Mouse (Mus musculus) embryo, embryonic 10 days (tissue): ENCODE data around the gene Ndufa12.

Experiments
- DNase-seq: peaks from one replicate; pipeline ENCODE4 v3.0.0-alpha.2; 2015; ENCODE audit warnings: low spot score

The Ndufa12 gene

DNA sequence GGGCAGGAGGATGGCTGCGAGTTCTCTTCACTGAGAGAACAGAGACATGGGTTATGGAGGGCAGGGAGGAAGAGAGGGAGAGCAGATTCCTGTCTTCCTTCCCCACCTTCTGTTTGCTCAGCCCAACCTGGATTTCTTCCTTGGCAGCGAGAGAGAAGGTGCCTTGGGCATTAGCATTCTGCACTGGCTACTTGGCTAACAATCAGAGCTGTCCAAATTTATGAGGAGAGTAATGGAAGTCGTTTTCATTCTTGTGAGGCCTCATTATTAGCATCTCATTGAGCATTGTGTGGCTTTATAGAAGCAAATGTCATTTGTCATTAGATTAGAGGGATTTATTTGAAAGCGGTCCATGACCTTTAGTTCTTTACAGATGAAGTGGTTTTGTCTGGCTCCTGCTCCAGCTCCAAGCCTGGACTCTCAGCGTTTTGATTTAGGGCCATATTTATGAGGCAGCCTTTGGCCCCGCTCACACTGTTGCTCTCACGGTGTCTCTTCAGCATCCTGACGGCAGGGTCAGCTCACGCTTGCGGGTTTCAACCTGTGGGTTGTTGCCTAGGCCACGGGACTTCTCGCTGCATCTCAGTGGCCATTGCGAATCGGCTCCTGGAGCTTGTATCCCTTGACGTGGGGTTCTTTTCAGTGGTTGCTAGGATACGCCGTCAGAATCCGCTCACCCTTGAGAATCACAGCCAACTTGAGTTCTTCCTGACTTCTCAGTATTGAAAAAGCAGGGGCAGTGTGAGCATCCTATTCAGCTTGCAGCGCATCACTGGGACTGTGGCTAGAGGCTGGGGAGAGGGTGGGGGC, 31.9 kb downstream of the Ndufa12 start:
- peak; percentile 91 for DNase-seq

DNA sequence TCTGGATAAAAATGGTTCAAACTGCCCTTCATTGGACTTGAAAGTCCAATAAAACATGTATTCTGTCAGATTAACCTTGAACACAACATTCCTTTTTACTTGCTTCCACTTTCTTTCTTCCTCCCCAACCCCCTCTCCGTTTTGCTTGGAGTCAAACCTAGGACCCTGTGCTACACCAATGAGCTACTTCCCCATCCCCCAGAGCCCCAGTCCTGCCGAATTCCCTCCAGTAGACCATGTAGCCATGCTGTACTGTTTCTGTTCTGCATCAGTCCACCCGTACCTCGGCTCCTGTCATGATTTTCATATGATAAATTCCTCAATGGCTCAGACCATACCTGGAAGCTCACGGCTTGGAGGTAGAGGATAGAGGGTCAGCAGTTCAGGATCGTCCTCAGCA, 32.5 kb downstream of the Ndufa12 start:
- DNase-seq, result no peak

DNA sequence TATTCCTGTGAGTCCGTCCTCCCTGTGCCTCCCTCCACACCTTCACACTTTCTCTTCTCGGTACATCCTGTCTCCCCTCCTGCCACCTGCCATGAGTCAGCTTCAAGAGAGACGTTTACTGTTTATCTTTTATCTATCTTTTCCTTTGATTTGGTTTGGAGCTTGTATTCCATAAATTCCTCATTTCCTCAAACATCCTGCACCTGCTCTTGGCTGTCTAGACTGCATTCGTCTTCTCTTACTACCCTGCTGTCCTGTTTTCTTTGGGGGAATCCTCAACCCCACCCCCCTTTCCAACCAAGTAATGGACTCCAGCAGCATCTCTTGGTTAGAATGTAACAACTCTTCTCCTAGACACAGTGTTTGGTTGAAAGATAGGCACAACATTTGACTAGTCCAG, 36.7 kb downstream of the Ndufa12 start:
- no peak for DNase-seq

DNA sequence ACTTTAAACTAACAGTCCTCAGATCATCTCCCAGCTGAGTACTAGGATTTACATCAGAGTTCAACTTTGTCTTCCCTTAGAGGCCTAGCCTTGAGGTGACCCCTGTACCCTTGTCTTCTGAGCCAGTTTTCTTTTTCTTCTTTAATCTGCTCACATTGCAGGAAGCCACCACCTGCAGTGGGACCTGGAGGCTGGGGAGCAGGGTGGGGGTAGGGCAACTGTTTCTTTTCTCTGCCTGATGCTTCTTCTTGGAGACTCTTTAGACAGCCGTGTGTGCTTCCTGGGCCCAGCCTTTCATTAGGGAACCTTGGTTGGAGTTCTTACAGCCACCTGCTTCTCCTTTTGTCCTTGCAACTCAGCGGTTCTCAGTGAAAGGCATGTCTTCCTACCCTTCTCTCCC, 42.8 kb downstream of the Ndufa12 start:
- no peak for DNase-seq

DNA sequence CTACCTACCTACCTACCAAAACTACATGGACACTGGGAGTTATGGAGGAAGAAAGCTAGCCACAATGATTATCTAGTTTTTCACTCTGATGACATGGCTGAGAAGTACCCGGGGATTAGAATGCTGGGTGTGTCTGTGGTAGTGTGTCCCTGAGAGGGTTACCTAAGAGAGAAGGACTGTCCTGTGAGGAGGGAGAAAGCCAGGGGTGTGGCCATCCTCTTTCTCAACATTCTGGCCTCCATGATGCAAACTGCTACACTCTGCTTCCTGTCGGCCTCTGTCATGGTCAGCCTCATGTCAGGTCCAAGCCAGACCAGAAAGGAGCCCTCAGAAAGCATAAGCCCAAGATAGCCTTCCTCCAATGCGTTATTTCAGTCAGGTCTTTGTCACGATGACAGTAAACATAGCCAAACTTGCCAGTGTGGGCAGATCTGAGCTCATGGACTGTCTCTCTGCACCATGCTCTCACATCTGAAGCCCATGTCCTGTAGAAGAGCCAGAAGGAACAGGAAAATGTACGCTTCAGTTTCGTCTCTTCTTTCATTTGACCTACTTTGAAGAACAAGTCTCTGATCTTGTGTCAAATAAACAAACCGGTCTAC, 49.3 kb downstream of the Ndufa12 start:
- DNase-seq, result no peak

DNA sequence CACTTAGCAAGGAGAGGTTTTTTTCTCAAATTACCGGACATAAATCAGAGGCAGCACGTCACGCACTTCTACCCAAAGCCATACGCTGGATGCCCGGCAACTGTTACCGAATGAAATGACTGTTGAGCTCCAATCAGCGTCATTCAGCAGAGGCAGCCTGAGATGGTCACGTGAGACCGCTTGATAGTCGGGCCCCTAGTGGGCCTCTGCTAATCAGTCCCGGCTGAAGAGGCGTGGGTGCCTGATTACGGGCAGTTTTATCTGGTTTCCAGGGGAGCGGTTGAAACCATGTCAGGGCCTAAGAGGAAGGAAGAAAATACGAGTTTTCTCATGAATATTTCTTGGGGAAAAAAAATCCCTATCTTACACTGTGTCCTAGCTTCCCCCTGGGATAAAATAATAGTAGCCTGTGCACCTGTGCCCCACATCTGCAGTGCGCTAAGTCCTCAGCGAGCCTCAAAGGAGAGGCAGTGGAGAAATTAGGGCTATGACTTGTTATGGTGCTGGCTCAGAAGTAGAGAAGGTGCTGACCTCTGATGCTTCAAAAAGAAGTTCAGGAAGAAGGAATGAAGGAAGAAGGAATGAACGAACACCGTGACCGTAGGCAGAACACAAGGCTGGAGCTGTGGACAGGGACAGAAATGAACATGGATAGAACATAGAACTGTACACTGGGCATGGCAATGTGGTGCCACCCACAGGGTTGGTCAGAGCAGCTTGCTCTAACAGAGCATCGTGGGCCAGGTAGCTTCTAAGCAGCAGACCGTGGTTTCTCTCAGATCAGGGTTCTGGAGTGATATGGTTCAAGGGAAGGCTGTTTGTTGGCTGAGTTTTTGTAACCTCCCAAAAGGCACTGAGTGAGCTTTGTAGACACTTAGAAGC, 51.3 kb downstream of the Ndufa12 start:
- peak; percentile 61 for DNase-seq

DNA sequence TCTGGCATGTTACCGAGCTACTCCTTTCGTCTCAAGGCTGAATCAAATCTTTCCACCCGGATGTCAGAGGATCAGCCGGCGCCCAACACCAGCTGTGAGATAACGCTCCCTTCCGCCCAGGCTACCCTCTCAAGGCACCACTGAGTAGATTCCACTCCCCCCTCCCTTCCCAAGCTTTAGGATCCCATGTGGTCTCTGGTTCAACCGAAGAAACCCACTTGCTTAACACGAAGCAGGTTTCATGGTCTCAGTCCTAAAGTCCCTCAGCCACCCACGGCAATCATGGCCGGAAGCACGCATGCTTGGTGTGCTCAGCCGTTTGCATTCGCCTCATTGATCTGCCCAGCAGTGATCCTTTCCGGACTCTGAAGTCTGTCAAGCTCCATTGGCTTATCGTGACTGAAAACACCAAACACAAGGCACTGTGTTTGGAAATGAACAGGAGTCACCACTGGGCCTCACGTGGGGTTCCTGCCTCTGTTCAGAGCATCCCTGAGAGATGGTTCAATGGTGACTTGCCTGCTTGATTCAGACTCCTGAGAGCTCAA, 54.8 kb downstream of the Ndufa12 start:
- no peak for DNase-seq

DNA sequence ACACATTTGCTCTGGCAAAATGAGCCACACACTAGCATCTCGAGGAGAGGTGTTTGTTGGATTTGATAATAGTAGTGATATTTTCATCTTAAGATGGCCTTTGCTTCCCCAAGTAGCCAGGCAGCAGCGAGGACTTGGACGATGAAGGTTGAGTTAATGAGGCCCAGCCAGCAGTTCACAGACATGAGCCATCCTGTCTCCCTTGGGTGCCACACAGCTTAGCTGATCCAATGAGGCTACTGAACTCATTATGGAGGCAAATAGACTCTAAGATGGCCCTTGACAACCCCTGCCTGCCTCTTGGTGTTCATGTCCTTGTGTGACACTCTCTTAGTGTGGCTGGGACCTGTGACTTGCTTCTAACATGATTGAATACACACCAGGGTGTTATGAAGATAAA, 56.2 kb downstream of the Ndufa12 start:
- no peak for DNase-seq

DNA sequence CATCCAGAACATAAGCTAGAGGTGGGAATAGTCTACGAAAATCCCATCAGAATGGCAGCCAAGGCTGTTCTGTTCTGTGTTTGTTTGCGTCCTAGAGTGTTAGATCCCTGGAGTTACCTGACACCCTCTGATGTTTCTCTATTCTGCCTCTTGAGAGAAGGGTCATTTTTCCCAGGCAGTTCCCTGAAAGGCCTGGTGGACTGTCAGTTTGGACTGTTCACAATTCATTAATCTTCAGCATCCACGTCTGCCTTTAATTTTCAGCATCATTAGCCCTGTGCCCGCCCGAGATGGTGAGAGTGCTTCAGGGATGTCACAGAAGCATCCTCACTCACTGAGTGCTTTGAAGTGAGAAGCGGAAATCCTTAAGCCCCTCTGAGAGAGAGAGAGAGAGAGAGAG, 57.2 kb downstream of the Ndufa12 start:
- no peak for DNase-seq

DNA sequence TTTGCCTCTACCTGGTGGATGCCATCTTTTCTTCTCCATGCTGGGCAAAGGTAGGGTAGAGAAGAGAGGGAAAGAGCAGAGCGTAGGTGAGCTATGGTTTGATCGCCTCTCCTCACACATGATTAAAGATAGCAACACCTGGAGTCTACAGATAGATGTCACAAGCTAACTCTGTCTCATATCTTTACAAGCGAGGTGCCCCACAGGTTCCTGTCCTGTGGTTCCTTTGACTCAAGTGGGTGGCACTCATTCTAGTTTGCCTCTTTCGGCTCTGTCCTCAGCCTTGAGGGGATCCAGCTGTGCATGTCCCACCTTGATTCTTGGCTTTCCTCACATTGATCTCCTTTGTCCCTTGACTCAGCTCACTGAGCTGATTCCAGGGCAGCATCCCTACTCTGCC, 58.0 kb downstream of the Ndufa12 start:
- DNase-seq, result no peak

DNA sequence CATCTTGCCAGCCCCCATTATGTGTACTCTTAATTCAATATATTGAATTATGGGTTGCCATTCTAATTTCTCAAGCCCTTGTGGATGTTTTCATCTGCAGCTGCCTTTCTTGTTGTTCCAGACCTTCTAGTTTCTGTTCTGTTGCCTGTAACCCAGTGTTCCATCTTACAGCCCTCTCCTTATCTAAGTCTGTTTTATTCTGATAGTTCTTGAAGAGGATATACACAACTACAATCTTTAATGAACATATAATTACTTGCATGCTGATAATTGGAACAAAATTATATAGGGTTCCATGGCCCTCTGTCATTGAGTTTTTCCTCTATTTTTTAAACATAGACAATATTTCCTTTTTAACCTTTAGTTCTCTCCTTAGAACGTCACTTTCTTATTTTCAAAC, 62.0 kb downstream of the Ndufa12 start:
- no peak for DNase-seq

DNA sequence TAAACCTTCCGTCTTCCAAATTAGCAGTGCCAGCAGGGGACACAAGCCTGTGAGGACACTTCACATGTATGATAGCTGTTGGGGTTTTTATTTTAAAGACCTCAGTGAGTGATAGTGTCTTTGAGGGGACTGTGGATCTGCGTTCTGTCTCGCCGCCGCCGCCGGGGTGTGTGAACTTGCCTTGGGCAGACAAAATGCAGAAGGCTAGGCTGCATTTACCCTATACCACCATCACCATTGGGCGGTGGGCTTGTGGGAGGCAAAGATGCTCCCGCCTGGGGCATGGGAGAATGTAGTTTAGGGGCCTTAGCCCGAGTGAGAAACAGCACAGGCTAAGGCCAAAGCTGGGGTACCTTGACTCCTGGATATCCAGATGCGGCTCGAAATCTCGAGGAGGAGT, 64.1 kb downstream of the Ndufa12 start:
- DNase-seq, result no peak

DNA sequence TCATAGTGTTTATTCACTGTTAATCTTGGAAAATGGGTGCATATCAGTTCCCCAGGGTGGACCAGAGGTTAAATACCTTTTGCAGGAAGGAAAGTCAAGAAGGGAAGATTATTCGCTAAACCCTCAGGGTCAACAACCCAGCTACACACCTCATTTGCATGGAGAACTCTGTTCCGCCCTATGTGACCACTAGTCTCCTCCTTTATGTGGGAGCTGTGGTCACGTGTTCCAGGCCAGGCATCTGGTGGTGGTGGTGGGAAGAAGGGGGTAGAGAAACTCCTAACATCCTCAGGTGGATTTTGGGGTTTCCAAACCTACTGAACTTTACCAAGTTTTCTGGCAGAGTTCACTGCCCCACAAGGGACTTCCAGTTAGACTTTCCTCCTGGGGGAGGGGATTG, 64.7 kb downstream of the Ndufa12 start:
- no peak for DNase-seq

DNA sequence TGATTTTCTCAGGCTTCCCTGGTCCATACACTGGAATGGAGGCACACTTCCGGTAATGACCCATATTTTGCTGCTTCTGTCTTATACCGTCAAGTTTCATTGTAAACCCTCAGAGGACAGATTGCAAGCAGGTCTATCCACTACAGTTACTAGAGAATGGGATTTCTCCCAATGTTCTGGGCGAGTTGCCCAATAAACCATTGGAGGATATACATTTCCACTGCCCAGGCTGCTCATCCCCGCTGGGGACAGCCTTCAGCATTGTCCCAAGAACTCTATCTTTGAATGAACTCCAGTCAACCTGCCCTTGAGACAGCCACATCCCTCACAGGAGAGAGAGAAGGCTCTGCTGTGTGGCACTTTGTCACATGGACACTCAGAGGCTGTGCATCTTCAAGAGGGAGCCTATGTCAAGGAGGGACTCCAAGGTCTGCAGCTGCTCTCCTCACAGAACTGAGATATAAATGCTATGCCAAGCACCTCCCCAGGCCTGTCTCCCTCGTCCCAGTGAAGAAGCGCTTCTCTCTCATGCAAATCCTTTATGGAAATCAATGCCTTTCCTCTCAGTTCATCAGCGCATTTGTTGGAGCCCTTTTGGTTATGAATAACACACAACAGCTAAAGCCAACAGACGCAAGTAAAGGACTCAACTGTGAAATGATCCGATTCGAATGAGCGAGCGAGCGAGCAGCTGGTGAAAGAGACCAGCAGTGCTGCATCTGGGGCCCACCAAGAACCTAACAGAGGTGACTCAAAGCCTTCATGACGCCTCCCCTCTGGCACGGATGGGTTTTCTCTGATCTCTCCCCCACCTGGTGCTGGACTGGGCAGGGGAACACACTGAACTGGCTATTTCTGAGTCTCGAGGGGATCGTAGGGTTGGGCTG, 67.4 kb downstream of the Ndufa12 start:
- no peak for DNase-seq
